Mouse (Mus musculus) CD4-positive, CD25-positive, alpha-beta regulatory T cell, adult 4 months (primary cell): Measurements from ENCODE around the gene Gm20388. TPM values are rescaled to one million over a fixed set of nuclear protein-coding genes. Genes with fewer than 3 reads are reported as not detected.
"Not testable (repeated sequence)": the region's sequence is repeated elsewhere in the genome, so short reads cannot be mapped to it uniquely, and the experiment has no call there.

Experiments
- ATAC-seq: one replicate; pipeline ENCODE4 v1.8.0; 2017
- polyA plus RNA-seq, 2 experiments: library from polyadenylated mRNA; unstranded; fragments of 100-300 nt; shearing (Covaris generic); gene quantifications; one replicate each; pipeline ENCODE4 v1.2.1; 2017

Gm20388 gene
- polyA plus RNA-seq, 2 experiments from 2014 or later, result 10.7 to 12.8 TPM

GRCm38 (mm10) chr8:120698426-120698825 is 787.8 kb downstream of the Gm20388 start:
- ATAC-seq, result no peak

GRCm38 (mm10) chr8:120699079-120699478 is 788.4 kb downstream of the Gm20388 start:
- no peak for ATAC-seq

DNA sequence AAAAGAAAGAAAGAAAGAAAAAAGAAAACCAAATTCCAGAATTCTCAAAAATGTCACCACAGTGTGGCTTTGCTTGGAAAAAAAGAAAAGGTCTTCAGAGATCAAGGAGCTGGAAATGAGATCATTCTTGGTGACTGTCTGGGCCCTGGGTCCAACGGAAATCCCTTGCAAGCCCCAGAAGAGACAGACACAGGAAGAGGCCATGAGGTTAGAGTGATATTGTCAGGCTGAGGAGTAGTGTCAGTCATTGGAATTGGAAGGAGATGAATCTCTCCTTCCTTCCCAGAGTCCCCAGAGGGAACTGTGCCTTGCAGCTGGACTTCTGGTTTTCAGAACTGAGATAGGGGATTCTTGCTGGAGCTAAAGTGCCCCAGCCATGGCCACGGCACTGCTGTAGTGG is 788.9 kb downstream of the Gm20388 start:
- peak; percentile 44 for ATAC-seq

DNA sequence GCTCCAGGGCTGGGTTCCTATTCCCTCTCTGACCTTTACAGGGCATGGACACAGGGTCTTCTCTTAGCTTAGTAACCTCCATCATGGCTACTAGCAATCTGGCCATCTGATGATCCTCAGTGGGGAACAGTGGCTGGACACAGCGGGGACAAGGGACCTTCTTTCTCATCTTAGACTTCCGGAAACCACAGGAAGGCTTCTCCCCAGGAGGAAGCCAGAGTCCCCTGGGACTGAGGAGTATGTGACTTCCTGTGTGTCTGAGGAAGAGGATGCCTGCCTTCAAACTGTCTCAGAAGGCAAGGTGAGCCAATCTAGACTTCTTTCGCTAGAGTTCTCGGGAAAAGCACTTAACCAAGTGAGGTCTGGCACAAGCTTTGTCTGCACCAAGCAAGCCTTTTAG is 789.4 kb downstream of the Gm20388 start:
- ATAC-seq, result no peak

GRCm38 (mm10) chr8:120701758-120702465 is 791.3 kb downstream of the Gm20388 start:
- peak; percentile 89 for ATAC-seq

GRCm38 (mm10) chr8:120704203-120704602 is 793.6 kb downstream of the Gm20388 start:
- ATAC-seq, result no peak

DNA sequence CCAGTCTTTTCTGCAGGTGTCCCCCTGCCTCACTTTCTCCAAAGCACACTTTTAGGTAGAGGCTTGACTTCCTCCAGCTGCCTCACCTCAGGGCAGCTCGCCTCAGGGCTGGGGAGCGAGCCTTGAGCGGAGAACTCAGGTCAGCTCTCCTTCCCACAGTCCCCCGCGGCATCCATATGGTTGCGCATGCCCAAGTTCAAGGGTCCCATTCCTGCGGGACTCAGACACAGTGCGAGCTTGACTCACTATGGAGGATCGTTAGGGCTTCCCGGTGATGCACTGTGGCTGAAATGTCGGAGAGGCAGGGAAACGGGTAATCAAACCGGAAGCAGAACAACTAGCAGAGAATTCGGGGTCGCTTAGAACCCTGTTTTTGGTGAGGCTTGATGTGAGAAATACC is 794.5 kb downstream of the Gm20388 start:
- no peak for ATAC-seq

DNA sequence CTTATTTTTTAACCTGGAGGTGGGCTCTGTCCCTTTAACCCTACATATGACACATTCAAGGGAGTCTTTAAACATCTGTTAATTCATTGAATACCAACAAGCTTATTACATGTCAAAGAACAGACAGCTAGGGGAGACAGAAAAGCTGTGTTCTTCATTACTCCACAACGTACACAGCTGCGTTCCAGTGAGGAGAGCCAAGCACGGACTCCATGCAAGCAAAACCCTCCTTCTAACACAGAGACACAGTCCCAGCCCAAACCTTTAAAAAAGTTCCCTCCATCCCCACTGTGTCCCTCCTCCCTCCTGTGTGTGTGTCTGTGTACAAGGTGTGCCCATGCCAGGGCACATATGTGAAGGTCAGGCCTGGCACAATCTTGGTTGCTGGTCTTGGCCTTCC is 795.6 kb downstream of the Gm20388 start:
- no peak for ATAC-seq

- peak; percentile 88 for ATAC-seq
Measured at GRCm38 (mm10) chr8:120709176-120709575, 798.5 kb downstream of the Gm20388 start.

DNA sequence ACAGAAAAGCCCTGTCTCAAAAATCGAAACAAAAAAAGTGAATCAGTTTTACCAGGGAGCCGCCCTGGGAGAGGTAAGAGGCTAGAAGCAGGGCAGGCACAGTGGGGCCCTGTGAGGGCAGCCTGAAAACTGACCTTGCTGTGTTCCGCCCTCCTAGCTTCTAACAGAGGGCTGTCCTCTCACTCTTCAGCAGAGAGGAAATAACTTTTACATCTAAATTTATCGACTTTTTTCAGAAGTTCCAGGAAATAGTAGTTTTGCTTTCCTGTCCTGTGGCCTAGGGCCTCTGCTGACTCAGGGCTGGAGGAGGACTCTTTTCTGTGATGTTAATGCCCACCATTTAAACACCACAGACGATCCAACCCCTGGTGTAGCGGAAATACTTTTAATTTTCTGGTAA is 804.6 kb downstream of the Gm20388 start:
- ATAC-seq, result peak; percentile 89

GRCm38 (mm10) chr8:120715996-120716680 is 805.5 kb downstream of the Gm20388 start:
- peak; percentile 58 for ATAC-seq

DNA sequence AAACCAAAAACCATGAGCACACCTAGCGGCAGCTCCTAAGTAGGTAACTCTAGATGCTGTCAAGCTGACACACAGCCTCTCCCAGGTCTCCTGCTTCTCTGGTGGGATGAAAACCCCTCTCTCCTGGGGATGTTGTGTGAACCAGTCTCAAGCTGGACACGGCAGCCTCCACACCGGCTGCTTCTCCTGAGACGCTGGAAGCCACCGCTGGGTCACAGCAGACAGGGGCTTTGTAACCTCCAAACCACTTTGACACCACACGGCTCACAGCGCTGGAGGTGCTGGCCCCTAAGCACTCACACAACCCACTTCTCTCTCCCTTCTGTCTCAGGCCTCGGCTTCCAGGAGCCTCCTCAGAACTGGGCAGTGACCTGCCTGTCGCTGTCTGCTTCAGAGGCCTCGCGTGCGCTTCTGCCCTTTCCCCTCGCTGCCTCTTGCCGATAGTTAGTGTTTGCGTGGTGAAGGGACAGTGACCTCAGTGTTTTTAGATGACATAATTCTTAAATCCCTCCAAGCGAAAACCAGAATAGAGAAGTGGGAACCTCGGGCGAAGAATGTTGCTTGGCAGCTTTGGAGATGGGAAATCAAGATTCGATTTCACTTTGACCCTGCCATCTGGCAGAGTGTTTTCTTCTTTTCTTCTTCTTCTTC is 809.1 kb downstream of the Gm20388 start:
- no peak for ATAC-seq

DNA sequence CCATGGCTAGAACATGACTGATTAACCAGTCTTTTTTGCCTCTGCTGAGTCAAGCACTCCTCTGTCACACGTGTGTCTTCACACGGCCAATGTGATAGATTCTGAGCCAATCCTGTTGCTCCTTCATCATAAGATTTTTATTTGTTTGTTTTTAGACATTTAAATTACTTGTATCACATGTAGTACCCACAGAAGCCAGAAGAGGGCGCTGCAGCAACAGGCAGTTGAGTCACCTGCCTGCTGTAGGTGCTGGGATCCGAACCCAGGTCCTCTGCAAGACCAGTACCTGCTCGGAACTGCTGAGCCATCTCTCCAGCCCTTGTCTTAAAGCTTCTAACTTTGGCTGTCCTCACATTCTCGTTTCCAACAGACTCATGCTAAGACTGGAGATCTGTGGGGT is 812.4 kb downstream of the Gm20388 start:
- ATAC-seq, result no peak

DNA sequence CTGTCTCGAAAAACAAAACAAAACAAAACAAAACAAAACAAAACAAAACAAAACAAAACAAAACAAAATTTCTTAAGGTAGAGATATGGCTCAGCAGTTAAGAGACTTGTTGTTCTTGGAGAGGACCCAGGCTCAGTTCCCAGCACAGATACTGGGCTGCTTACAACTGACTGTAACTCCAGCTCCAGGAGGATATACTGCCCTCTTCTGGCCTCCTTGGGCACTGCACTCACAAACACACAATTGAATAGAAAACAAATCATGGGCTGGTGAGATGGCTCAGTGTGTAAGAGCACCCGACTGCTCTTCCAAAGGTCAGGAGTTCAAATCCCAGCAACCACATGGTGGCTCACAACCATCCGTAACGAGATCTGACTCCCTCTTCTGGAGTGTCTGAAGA is 813.5 kb downstream of the Gm20388 start:
- ATAC-seq, result not testable (repeated sequence)

- peak; percentile 71 for ATAC-seq
Measured at GRCm38 (mm10) chr8:120724816-120725575, 814.4 kb downstream of the Gm20388 start.

- peak; percentile 58 for ATAC-seq
Measured at GRCm38 (mm10) chr8:120725576-120725950, 814.9 kb downstream of the Gm20388 start.

GRCm38 (mm10) chr8:120726051-120726450 is 815.4 kb downstream of the Gm20388 start:
- no peak for ATAC-seq

DNA sequence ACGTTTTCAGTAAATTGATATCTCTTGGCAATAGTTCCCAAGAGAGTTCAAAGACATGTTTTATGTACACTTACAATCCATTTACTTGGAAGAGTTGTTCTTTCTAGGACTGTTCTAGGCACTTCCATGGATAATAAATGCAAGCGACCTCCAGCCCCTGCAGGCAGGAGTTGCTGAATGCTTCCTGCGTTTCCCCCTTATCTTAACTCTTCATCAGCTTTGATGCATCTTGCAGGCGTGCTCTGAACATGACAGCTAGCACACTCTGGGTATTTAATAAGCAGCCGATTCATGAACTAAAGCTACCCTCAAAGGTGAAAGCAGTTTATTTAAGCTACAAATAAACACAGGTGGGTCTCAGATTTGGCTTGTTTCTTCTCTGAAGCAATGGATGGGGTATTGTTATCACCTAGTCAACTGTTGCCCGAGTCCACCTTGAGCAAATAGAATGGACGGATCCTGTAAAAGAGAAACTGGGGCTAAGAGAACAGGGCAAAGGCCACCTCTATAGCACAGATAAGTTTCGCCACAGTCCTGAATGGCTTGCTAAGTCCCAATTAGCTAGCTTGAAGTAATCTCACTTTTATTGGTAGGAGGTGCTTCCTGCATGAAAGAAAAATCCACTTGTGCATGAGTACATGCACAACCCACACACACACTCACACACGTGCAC is 818.0 kb downstream of the Gm20388 start:
- ATAC-seq, result peak; percentile 49

- no peak for ATAC-seq
Measured at GRCm38 (mm10) chr8:120731582-120731981, 820.9 kb downstream of the Gm20388 start.

- no peak for ATAC-seq
Measured at GRCm38 (mm10) chr8:120732068-120732467, 821.4 kb downstream of the Gm20388 start.

DNA sequence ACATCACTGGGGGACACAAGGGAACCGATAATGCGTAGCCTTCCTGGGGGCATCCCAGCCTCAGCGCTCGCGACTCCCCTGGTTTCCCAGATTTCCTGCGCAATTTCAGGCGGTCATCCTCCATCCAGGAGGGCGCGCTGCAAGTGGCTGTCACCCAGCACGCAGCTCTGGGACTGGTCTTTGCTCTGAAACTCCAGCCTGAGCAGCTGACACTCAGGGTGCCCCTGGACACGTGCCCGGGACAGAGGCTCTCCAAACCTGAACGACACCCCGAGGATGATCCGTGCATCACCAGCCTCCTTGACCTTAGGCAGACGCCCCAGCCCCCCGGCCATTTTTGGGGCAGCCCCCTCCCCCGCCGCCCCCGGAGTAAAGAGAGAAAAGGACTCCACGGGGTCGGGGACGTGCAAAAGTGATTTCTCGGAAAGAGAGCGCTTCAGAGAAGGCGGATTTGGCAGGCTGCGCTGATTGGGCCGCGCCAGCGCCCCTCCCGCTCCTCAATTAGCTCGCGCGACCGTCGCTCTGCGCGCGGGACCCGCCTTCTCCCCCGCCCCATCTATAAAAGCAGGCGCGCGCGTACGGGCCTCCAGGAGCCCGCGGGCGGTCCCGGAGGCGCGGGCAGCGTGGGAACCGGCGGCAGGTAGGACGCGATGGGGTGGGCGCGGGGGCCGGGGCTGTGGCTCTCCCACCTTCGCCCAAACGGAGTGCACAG is 825.3 kb downstream of the Gm20388 start, which contains the start of gene Irf8:
Gene Irf8 (plus strand): TSS at position 589 of the 712 bp plus-strand sequence.
- ATAC-seq, result peak; percentile 98

GRCm38 (mm10) chr8:120736486-120736885 is 825.8 kb downstream of the Gm20388 start:
- peak; percentile 10 for ATAC-seq
